Mouse (Mus musculus): ENCODE measurements at regions not wholly inside any gene's neighbourhood (a gene's known extent, or its start where the extent isn't known, plus 50 kb on each side); places are given as distances from the start of the nearest gene placed in this dataset.

DNA sequence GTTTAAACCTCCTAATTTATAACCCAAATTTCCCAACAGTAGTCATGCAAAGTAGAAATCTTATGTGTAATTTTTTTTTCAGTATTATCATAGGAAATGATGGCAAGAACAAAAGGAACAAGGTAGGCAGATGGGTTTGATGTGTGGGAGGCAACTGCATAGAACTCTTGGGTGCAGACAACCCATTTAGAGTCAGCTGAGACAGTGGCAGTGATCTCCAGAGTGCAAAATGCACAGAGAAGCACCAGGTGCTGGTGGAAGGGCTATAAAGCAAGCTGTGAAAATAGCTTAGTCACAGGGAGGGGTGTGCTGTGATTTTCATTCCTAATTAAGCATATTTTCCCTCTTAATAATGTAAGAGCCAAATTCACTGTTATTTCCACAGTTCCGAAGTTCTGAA lies 130.5 kb downstream of the Car2 start:
- no peaks in the 10 kb centered on the region for H3K9me3 ChIP-seq (replicated peaks; ENCODE audit: insufficient read depth, low read length)
- no peak overlapping the region for H3K27ac ChIP-seq (ENCODE audit: control insufficient read depth, low read depth, low read length)
- H3K36me3 ChIP-seq (ENCODE audit: control insufficient read depth in 1 of 2, insufficient read depth in 2 of 2, low read length in 2 of 2) = no peaks in the 10 kb centered on the region
- H3K4me3 ChIP-seq (ENCODE audit: control insufficient read depth in 1 of 2, insufficient read depth in 1 of 2, low read depth in 2 of 2, low read length in 2 of 2) = no peak overlapping the region
- TF ChIP-seq UBTF (IDR thresholded peaks at IDR 0.05; ENCODE audit: borderline replicate concordance, insufficient read depth, low read depth, low read length) = no peak
- DNase-seq (ENCODE audit: low read depth, low spot score) = no peak
- H3K27me3 ChIP-seq (ENCODE audit: control insufficient read depth in 1 of 2, insufficient read depth in 2 of 2, low read length in 2 of 2) = no peaks in the 10 kb centered on the region; a peak in 2 of 4 replicates
- H3K4me1 ChIP-seq (ENCODE audit: control insufficient read depth in 1 of 2, insufficient read depth in 2 of 2, low read length in 2 of 2) = no peaks in the 10 kb centered on the region
- H3K79me2 ChIP-seq (ENCODE audit: control insufficient read depth, insufficient read depth, low read length, poor library complexity) = no peaks in the 10 kb centered on the region
- no peak overlapping the region for H3K9ac ChIP-seq (ENCODE audit: control insufficient read depth, low read depth, low read length, poor library complexity, severe bottlenecking)

GRCm38 (mm10) chr3:15022773-15023172 lies 136.7 kb downstream of the Car2 start:
- Histone ChIP-seq H3K27me3 (ENCODE audit: control insufficient read depth in 1 of 2, insufficient read depth in 2 of 2, low read length in 2 of 2) (no peaks in the 10 kb centered on the region; a peak in 2 of 4 replicates), H3K9me3 (replicated peaks; ENCODE audit: insufficient read depth, low read length) (no peaks in the 10 kb centered on the region), H3K36me3 (ENCODE audit: control insufficient read depth in 1 of 2, insufficient read depth in 2 of 2, low read length in 2 of 2) (no peaks in the 10 kb centered on the region), H3K79me2 (ENCODE audit: control insufficient read depth, insufficient read depth, low read length, poor library complexity) (no peaks in the 10 kb centered on the region), H3K9ac (ENCODE audit: control insufficient read depth, low read depth, low read length, poor library complexity, severe bottlenecking) (no peak overlapping the region), H3K27ac (ENCODE audit: control insufficient read depth, low read depth, low read length) (no peak overlapping the region), H3K4me3 (ENCODE audit: control insufficient read depth in 1 of 2, insufficient read depth in 1 of 2, low read depth in 2 of 2, low read length in 2 of 2) (no peak overlapping the region), H3K4me1 (ENCODE audit: control insufficient read depth in 1 of 2, insufficient read depth in 2 of 2, low read length in 2 of 2) (no peaks in the 10 kb centered on the region)
- no peak for TF ChIP-seq SMC3 (IDR thresholded peaks at IDR 0.05; ENCODE audit: low read depth, low read length)
- TF ChIP-seq ZKSCAN1 (IDR thresholded peaks at IDR 0.05; ENCODE audit: low read depth, low read length) = no peak
- TF ChIP-seq TAL1 (IDR thresholded peaks at IDR 0.05; ENCODE audit: low read length) = no peak
- TF ChIP-seq RCOR1 (IDR thresholded peaks at IDR 0.05; ENCODE audit: low read depth, low read length) = no peak
- DNase-seq (ENCODE audit: low read depth, low spot score) = no peak

GRCm38 (mm10) chr3:15040866-15041528 lies 154.9 kb downstream of the Car2 start:
- no peak overlapping the region for H3K4me3 ChIP-seq (ENCODE audit: control insufficient read depth in 1 of 2, insufficient read depth in 1 of 2, low read depth in 2 of 2, low read length in 2 of 2)
- TF ChIP-seq SMC3 (IDR thresholded peaks at IDR 0.05; ENCODE audit: low read depth, low read length) (no peak), POLR2A (IDR thresholded peaks at IDR 0.05; ENCODE audit: control insufficient read depth in 1 of 2, insufficient read depth in 1 of 2, low read depth in 1 of 2, low read length in 2 of 2, poor library complexity in 1 of 2) (no peak), ZKSCAN1 (IDR thresholded peaks at IDR 0.05; ENCODE audit: low read depth, low read length) (no peak), ELF1 (IDR thresholded peaks at IDR 0.05; ENCODE audit: low read depth, low read length) (no peak), USF2 (IDR thresholded peaks at IDR 0.05; ENCODE audit: borderline replicate concordance in 1 of 2, insufficient read depth in 1 of 2, low read depth in 1 of 2, low read length in 2 of 2) (no peak), MAFK (IDR thresholded peaks at IDR 0.05; ENCODE audit: borderline replicate concordance, low read depth, low read length) (no peak), NELFE (IDR thresholded peaks at IDR 0.05; ENCODE audit: low read depth, low read length) (no peak), BHLHE40 (IDR thresholded peaks at IDR 0.05; ENCODE audit: borderline replicate concordance, low read depth, low read length) (no peak), GATA1 (IDR thresholded peaks at IDR 0.05; ENCODE audit: low read depth, low read length) (no peak)
- DNase-seq (ENCODE audit: low read depth, low spot score) = no peak

More at GRCm38 (mm10) chr3:15040866-15041528, 154.9 kb downstream of the Car2 start:
- H3K4me1 ChIP-seq (ENCODE audit: control insufficient read depth in 1 of 2, insufficient read depth in 2 of 2, low read length in 2 of 2) = no peaks in the 10 kb centered on the region
- H3K36me3 ChIP-seq (ENCODE audit: control insufficient read depth in 1 of 2, insufficient read depth in 2 of 2, low read length in 2 of 2) = no peaks in the 10 kb centered on the region
- no peak overlapping the region for H3K9ac ChIP-seq (ENCODE audit: control insufficient read depth, low read depth, low read length, poor library complexity, severe bottlenecking)
- H3K9me3 ChIP-seq (replicated peaks; ENCODE audit: insufficient read depth, low read length) = no peaks in the 10 kb centered on the region
- no peak overlapping the region for H3K27ac ChIP-seq (ENCODE audit: control insufficient read depth, low read depth, low read length)
- H3K79me2 ChIP-seq (ENCODE audit: control insufficient read depth, insufficient read depth, low read length, poor library complexity) = no peaks in the 10 kb centered on the region
- H3K27me3 ChIP-seq (ENCODE audit: control insufficient read depth in 1 of 2, insufficient read depth in 2 of 2, low read length in 2 of 2) = no peaks in the 10 kb centered on the region

Measured in MEL (cell line).